Mouse (Mus musculus) megakaryocyte-erythroid progenitor cell, adult 5-6 weeks (primary cell): ENCODE measurements around the gene Mef2a. TPM values are rescaled to one million over a fixed set of nuclear protein-coding genes. Genes with fewer than 3 reads are reported as not detected.

Experiments
- ATAC-seq: replicated peaks from 2 replicates; pipeline ENCODE4 v1.8.0; 2016; ENCODE audit warnings: mild to moderate bottlenecking, inconsistent platforms; ENCODE audit not compliant: severe bottlenecking, poor library complexity, low FRiP score, low TSS enrichment
- total RNA-seq, 2 experiments: library from RNA; stranded (forward) in 1 of 2; stranded (reverse) in 1 of 2; fragments of 200-1000, 215-1000 nt in 1 of 2; fragments of >200 nt in 1 of 2; fragmentation: Nextera tagmentation in 1 of 2; gene quantifications; 2 replicates each; pipeline ENCODE4 v1.2.3; 2014 to 2017

Gene Mef2a
- total RNA-seq, 2 experiments from 2014 or later = 19.0 to 19.9 TPM

DNA sequence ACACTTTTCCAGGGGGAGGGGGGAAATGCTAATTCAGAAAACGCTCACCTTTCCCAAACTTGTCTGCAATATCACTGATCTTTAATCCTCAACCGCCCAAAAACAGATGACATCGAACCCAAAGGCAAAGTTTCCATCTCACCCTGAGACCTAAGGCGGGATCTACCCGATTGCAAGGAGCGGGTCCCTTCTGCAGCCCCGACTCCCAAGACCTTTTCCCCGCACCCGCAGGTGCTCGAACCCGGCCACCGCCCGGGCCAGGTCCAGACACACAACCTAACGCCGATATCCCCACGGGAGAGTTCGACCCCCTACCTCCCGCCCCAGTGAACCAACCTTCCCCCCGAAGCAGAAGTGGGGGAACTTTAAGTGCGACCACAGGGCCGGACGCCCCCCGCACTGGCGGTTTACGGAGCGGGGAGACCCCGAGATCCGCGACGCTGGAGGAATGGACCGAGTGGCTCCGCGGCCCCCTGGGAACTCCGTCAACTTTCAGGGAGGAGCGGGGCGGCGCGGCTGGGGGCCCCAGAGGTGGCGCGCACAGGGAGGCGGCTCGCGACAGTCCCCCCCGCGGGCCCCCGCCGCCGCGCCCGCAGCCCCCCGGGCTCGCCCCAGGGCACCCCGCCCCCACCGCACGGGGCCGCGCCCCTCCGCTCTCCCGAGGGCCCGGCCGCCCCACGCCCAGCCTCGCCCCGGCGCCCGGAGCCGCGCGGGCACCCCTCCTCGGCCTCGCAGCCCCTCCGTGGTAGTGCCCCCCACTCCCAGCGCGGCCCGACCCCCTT is 576 bp downstream of the Mef2a start:
- ATAC-seq = no peak

DNA sequence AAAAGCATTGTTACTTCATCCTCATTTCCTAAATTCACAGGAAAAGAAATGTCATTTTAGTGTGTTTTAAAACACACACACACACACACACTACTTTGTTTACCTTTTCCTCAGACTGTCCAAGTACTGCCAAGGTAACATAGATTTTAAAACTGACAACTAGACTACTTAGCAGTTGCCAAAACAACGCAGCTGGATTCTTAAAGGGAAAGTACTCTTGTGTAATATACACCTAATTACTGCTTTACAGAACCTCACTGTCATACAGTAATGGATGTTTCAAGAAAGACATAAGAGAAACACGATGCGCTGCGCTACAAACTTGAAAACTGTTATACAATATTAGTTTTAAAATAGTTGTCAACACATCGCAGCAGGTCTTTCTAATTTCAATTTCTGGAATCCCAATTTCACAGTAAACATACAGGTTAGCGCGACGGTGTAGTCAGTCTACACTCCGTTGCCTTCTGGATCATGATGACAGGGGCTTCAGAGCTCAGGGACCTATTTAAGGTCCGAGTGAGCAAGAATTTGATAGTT is 1.2 kb downstream of the Mef2a start:
- ATAC-seq = no peak

- ATAC-seq = no peak
Measured at GRCm38 (mm10) chr7:67369645-67370044, 3.0 kb downstream of the Mef2a start.

DNA sequence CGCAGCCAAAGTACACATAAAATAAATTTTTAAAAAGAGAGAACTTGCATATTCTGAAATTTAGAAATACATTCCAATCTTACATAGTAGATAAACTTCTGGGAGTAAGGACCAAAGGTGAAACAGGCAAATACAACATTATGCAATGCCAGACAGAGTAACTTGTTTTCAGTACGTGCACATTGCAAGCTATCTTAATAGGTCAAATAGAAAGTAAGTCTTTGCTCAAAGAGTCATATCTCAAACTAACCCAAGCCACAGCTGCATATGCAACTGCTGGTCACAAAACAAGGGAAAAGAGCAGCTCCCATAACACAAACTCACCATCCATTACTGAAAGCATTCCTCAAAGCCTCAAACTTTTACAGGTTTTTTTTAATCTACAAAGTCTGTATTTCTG is 4.3 kb downstream of the Mef2a start:
- ATAC-seq = no peak

DNA sequence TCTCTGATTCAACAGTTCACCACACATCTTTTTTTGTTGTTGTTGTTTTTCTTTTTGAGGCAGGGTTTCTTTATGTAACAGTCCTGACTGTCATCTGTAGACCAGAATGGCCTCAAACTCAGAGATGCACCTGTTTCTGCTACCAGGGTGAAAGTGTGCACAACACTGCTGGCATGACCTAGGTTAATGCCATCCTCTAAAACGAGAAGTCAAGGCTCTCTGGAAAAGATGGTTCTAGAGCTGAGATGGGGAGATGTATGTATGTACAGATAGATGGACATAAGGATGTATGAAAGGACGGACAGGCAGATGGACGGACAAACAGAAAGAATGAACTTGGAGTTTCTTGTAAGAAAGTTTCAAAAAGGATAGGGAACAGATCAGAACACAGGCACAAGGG is 12.1 kb downstream of the Mef2a start:
- ATAC-seq = no peak

DNA sequence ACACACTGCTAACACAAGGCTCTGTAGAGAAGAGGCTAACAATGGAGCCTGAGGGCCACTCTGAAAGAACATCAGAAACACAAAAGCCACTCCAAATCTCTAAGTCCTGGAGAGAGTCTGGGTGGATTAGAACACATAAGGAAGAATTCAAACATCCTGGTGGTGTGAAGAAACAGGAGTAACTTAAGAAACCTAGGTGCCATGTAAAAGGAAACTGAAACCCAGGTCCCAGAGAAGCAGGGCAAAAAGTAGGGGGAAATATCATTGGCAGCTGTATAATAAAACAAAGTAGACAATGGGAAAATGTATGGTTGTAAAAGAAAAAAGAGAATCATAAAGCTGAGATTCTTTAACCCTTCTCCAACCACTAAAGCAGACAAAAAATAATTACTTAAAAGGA is 12.8 kb downstream of the Mef2a start:
- no peak for ATAC-seq

DNA sequence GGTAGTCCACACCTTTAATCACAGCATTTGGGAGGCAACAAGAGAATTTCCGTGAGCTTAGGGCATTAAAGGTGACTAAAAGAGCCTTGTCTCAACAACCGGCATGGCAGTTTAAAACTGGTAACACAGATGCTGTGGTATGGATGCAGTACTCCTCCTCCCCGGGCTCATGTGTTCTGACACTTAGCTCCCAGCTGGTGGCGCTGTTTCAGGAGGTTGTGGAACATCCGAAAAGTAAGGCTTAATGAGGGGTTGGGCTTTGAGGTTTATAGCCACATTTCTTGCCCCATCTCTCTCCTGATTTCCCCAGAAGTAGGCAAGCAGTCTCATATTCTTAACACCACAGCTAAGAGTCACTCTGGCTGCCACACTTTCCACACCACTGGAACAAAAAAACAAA is 16.8 kb downstream of the Mef2a start:
- ATAC-seq = no peak

GRCm38 (mm10) chr7:67353667-67354066 is 19.0 kb downstream of the Mef2a start:
- ATAC-seq = 0 out of 2 replicates have a peak, but pooled peaks have one; percentile 67

DNA sequence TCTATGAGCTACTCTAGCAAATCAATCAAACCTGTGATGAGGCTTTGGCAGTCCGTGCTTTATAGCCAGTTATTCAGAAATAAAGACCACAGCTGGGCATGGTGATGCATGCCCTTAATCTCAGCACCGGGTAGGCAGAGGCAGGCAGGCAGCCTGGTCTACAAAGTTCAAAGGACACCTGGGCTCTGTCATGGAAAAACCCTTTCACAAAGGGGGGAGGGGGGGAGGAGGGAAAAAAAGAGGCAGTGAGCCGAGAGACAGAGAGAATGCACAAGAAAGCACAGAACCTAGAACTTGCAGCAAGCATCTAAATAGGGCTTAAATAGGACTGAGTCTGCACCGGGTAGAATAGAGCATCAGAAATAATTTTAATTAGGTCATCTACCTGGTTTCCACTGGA is 19.7 kb downstream of the Mef2a start:
- no peak for ATAC-seq

DNA sequence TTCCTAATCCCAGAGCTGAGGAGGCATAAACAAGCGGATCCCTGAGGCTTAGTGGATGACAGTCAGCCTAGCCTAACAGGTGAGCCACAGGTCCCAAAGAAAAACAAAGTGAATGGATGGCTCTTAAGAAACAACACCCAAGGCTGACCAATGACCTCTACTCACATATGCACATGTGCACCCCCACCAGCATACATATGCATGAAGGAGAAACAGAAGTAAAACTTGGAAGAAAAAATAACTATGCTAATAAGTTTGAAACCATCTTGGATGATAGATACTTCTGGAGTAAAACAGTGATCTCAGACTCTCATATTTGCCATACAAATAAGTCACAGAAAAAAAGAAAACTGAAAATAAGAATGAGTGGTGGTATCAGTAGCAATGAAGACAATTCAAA is 28.2 kb downstream of the Mef2a start:
- no peak for ATAC-seq

GRCm38 (mm10) chr7:67342067-67342625 is 30.5 kb downstream of the Mef2a start:
- no peak for ATAC-seq

- ATAC-seq = no peak
Measured at GRCm38 (mm10) chr7:67320359-67320758, 52.3 kb downstream of the Mef2a start.

DNA sequence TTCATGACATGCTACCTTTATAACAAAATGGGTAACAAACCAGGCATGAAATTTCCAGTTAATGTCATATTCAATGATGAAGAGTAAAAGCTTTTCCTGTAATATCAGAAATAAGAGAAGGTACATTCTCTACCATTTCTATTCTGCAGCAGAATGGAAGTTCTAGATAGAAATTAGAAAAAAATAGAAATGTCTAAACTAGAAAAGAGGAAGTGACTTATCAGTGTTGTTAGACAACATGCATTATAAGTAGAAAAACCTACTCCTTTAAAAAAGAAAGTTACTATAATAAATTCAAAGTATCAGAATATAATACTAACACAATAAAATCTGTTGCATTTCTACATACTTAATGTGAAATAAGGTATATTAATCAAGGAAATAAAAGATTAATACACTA is 54.0 kb downstream of the Mef2a start:
- ATAC-seq = no peak

GRCm38 (mm10) chr7:67313200-67313599 is 59.5 kb downstream of the Mef2a start:
- peak; percentile 41; the same call in 1 of the 2 replicates for ATAC-seq

DNA sequence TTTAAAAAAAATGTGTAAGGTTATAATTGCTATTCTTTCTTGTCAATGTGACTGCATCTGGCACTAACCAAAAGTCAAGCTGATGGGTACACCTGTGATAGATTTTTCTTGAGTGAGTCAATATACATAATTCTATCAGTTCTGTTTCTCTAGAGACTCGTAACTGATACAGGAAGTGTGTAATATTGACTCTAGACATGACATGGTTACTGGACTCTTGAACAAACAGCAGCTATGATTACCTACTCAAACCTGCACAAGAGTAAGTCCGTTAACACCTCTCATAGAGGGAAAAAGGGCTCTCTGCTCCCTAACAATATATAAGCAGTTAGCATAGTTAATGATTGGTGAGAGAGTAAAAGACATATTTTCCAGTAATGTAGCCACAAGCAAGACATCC is 62.5 kb downstream of the Mef2a start:
- ATAC-seq = no peak

- no peak for ATAC-seq
Measured at GRCm38 (mm10) chr7:67308102-67308501, 64.6 kb downstream of the Mef2a start.

GRCm38 (mm10) chr7:67307078-67307477 is 65.6 kb downstream of the Mef2a start:
- no peak for ATAC-seq

GRCm38 (mm10) chr7:67304937-67305336 is 67.7 kb downstream of the Mef2a start:
- no peak for ATAC-seq

DNA sequence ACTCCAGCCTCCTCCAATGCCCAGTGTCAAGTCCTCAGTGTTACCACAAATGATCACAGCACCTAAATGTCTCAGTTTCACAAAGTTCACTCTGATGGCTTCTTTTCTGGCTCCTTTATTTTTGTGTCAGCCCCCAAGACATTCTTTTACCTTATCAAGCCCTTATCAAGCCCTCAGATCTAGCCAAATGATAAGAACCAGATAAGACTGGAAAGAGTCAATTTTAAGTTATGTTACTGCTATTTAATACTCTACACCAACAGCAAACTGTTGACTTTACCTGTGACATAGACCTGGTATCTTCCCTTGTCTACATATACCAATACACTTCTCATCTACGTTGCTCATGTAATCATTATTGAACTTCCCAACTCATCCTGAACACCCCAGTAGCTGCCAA is 76.2 kb downstream of the Mef2a start:
- no peak for ATAC-seq

DNA sequence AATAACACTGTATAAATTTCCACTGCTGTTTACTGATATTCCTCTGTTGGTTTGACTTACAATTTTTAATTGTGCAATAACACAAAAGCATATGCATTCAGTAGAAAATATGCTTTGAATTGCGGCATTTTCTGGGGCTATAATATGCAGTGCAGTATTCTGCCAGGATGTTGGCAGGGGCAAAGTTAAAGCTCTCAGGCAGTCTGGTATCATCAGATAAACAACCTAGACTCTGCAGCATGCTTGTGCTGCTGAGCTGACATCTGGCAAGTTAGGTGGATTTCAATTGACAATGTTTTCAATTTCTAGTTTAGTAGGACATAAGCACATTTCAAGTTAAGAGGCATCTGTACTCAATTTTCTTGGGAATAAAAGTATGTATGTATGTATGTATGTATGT is 81.3 kb downstream of the Mef2a start:
- ATAC-seq = peak; percentile 92

GRCm38 (mm10) chr7:67287456-67287855 is 85.2 kb downstream of the Mef2a start:
- no peak for ATAC-seq
